8 mouse cellular contexts compared by ENCODE assay signal in genomic region chr9:41579107-41580014, GRCm38 (mm10).
DNase-seq lines count a peak whose midpoint lies in the region; ATAC-seq lines count a peak whose summit lies in the region.

No protein-coding gene starts in this region.

- H3K4me3 ChIP-seq in embryonic facial prominence, embryonic 14.5 days (ENCODE audit: low read depth, low read length) = peak overlapping the region; percentile 77
- H3K4me3 ChIP-seq in heart, embryonic 10.5 days = peak overlapping the region; percentile 72
- H3K4me3 ChIP-seq in limb, embryonic 11.5 days (ENCODE audit: low read depth, low read length) = peak overlapping the region; percentile 65
- H3K4me3 ChIP-seq in midbrain, embryonic 16.5 days (ENCODE audit: low read depth, low read length) = peak overlapping the region; percentile 69

- no peaks in the 10 kb centered on the region for H3K36me3 ChIP-seq in embryonic facial prominence, embryonic 14.5 days (ENCODE audit: control insufficient read depth, insufficient read depth, low read length)
- no peaks in the 10 kb centered on the region for H3K36me3 ChIP-seq in heart, embryonic 10.5 days
- H3K36me3 ChIP-seq in limb, embryonic 11.5 days (ENCODE audit: control insufficient read depth, insufficient read depth, low read length) = no peaks in the 10 kb centered on the region
- H3K36me3 ChIP-seq in midbrain, embryonic 16.5 days (ENCODE audit: control insufficient read depth, insufficient read depth, low read length) = no peaks in the 10 kb centered on the region

- WGBS in embryonic facial prominence, embryonic 14.5 days = 14% methylated on average over 12 of the region's 13 CpGs
- WGBS in heart, embryonic 10.5 days = 34% methylated on average over 12 of the region's 13 CpGs
- WGBS in limb, embryonic 11.5 days = 39% methylated on average over 12 of the region's 13 CpGs
- 3% methylated on average over 12 of the region's 13 CpGs for WGBS in midbrain, embryonic 16.5 days

- H3K27ac ChIP-seq in embryonic facial prominence, embryonic 14.5 days (replicated peaks; ENCODE audit: low read depth, low read length) = peak overlapping the region; percentile 100
- peak overlapping the region; percentile 90 for H3K27ac ChIP-seq in heart, embryonic 10.5 days
- peak overlapping the region; percentile 97 for H3K27ac ChIP-seq in limb, embryonic 11.5 days (replicated peaks; ENCODE audit: low read depth, low read length)
- H3K27ac ChIP-seq in midbrain, embryonic 16.5 days (ENCODE audit: low read length) = peak overlapping the region; percentile 95

- H3K27me3 ChIP-seq in embryonic facial prominence, embryonic 14.5 days (replicated peaks; ENCODE audit: control insufficient read depth, insufficient read depth, low read length) = no peaks in the 10 kb centered on the region
- no peaks in the 10 kb centered on the region for H3K27me3 ChIP-seq in heart, embryonic 10.5 days (ENCODE audit: insufficient read depth, poor library complexity, severe bottlenecking)
- H3K27me3 ChIP-seq in limb, embryonic 11.5 days (ENCODE audit: control insufficient read depth, insufficient read depth, low read length) = no peaks in the 10 kb centered on the region
- H3K27me3 ChIP-seq in midbrain, embryonic 16.5 days (ENCODE audit: control insufficient read depth, insufficient read depth, low read depth, low read length) = no peaks in the 10 kb centered on the region

- peak overlapping the region; percentile 96 for H3K9ac ChIP-seq in embryonic facial prominence, embryonic 14.5 days (ENCODE audit: low read depth, low read length)
- peak overlapping the region; percentile 94 for H3K9ac ChIP-seq in limb, embryonic 11.5 days (ENCODE audit: low read length)
- H3K9ac ChIP-seq in midbrain, embryonic 16.5 days (ENCODE audit: low read depth, low read length) = peak overlapping the region; percentile 89

- no peaks in the 10 kb centered on the region for H3K9me3 ChIP-seq in embryonic facial prominence, embryonic 14.5 days (ENCODE audit: control insufficient read depth, low read length)
- H3K9me3 ChIP-seq in heart, embryonic 10.5 days = no peaks in the 10 kb centered on the region
- H3K9me3 ChIP-seq in limb, embryonic 11.5 days (ENCODE audit: control insufficient read depth, low read length) = no peaks in the 10 kb centered on the region
- no peaks in the 10 kb centered on the region for H3K9me3 ChIP-seq in midbrain, embryonic 16.5 days (replicated peaks; ENCODE audit: control insufficient read depth, low read length, poor library complexity, severe bottlenecking)

- peak; percentile 66 for ATAC-seq in embryonic facial prominence, embryonic 14.5 days (ENCODE audit: low read depth)
- peak; percentile 75 for ATAC-seq in limb, embryonic 11.5 days (ENCODE audit: insufficient number of reproducible peaks, low FRiP score, low TSS enrichment, low read depth)
- peak; percentile 80 for ATAC-seq in midbrain, embryonic 16.5 days

- peak overlapping the region; percentile 73 for H3K4me2 ChIP-seq in embryonic facial prominence, embryonic 14.5 days (ENCODE audit: low read depth, low read length)
- H3K4me2 ChIP-seq in limb, embryonic 11.5 days (ENCODE audit: low read depth, severe bottlenecking) = peak overlapping the region; percentile 50
- H3K4me2 ChIP-seq in midbrain, embryonic 16.5 days (ENCODE audit: low read length) = peak overlapping the region; percentile 76

- peak; percentile 53 to 67 for DNase-seq in adrenal gland, postnatal 36 days
- DNase-seq in embryonic facial prominence, embryonic 14.5 days (ENCODE audit: low spot score) = peak; percentile 95
- DNase-seq in heart, embryonic 10.5 days (ENCODE audit: low spot score) = peak; percentile 89
- DNase-seq in kidney, adult 9 months = peak; percentile 82
- DNase-seq in limb, embryonic 11.5 days (ENCODE audit: low spot score) = peak; percentile 81
- peak; percentile 62 for DNase-seq in testis, postnatal 14 days (ENCODE audit: low spot score)
- no peak for DNase-seq in spleen, postnatal 36 days (ENCODE audit: low spot score in 2 of 2)

- H3K4me1 ChIP-seq in embryonic facial prominence, embryonic 14.5 days (ENCODE audit: control insufficient read depth, insufficient read depth, low read length) = peaks cover 27% of the 10 kb centered on the region
- peaks cover 14% of the 10 kb centered on the region for H3K4me1 ChIP-seq in heart, embryonic 10.5 days
- peaks cover 2% of the 10 kb centered on the region; the same call in 1 of the 2 replicates for H3K4me1 ChIP-seq in limb, embryonic 11.5 days (ENCODE audit: control insufficient read depth, insufficient read depth, low read length)
- H3K4me1 ChIP-seq in midbrain, embryonic 16.5 days (ENCODE audit: control insufficient read depth, insufficient read depth, low read length) = peaks cover 26% of the 10 kb centered on the region

Comparison
In these comparisons a context has a peak if more than half of its experiments do, and no peak if none do; other contexts are left out.
1. DNase-seq: peak in adrenal gland, postnatal 36 days (2 of 2), embryonic facial prominence, embryonic 14.5 days (single experiment), heart, embryonic 10.5 days (single experiment), kidney, adult 9 months (single experiment), limb, embryonic 11.5 days (single experiment) and testis, postnatal 14 days (single experiment); none in spleen, postnatal 36 days (0 of 2).
2. Peak in every context shown above with its lines, with median percentiles within 50 percentile points of each other: ATAC-seq, H3K27ac ChIP-seq, H3K4me2 ChIP-seq, H3K4me3 ChIP-seq and H3K9ac ChIP-seq.